Mouse (Mus musculus) midbrain, postnatal 0 days (tissue): ENCODE measurements around the gene Atg2a. TPM values are rescaled to one million over a fixed set of nuclear protein-coding genes. Genes with fewer than 3 reads are reported as not detected.
A peak's percentile ranks its signal among the peaks of the same experiment; 100 is the strongest.

Experiments
- ATAC-seq: fragments of 200-750 bp; cut with Nextera tagmentation; 2 replicates; pipeline ENCODE4 v1.8.0; 2017; ENCODE audit warnings: moderate number of reproducible peaks, mild to moderate bottlenecking, moderate TSS enrichment, moderate library complexity; ENCODE audit not compliant: low FRiP score
- DNase-seq: peaks from one replicate; pipeline ENCODE4 v3.0.0-alpha.2; 2015; ENCODE audit warnings: low spot score
- H3K27ac ChIP-seq: fragments of 300-500 bp; sonication (generic); 2 replicates; pipeline ENCODE4 v1.5.1; 2014; ENCODE audit warnings: low read depth, mild to moderate bottlenecking, low read length, mixed read lengths
- H3K27me3 ChIP-seq: fragments of 300-500 bp; sonication (generic); 2 replicates; pipeline ENCODE4 v1.6.1; 2014; ENCODE audit warnings: low read length, control low read depth, mixed read lengths; ENCODE audit not compliant: insufficient read depth
- H3K36me3 ChIP-seq: fragments of 300-500 bp; sonication (generic); 2 replicates; pipeline ENCODE4 v1.6.1; 2014; ENCODE audit warnings: low read length, control low read depth, mixed read lengths; ENCODE audit not compliant: insufficient read depth
- H3K4me1 ChIP-seq: fragments of 300-500 bp; sonication (generic); 2 replicates; pipeline ENCODE4 v1.6.1; 2014; ENCODE audit warnings: mild to moderate bottlenecking, control low read depth, antibody characterized with exemption, low read length, mixed read lengths; ENCODE audit not compliant: insufficient read depth
- H3K4me2 ChIP-seq: fragments of 300-500 bp; sonication (generic); 2 replicates; pipeline ENCODE4 v1.6.1; 2014; ENCODE audit warnings: low read depth, mild to moderate bottlenecking, low read length, mixed read lengths; ENCODE audit not compliant: poor library complexity, severe bottlenecking
- H3K4me3 ChIP-seq: fragments of 300-500 bp; sonication (generic); 2 replicates; pipeline ENCODE4 v1.5.1; 2014; ENCODE audit warnings: low read depth, mild to moderate bottlenecking, low read length, moderate library complexity
- H3K9ac ChIP-seq: fragments of 300-500 bp; sonication (generic); replicated peaks from 2 replicates; pipeline ENCODE4 v1.6.1; 2014; ENCODE audit warnings: mild to moderate bottlenecking, low read length, moderate library complexity, mixed read lengths; ENCODE audit not compliant: poor library complexity, severe bottlenecking
- H3K9me3 ChIP-seq: fragments of 300-500 bp; sonication (generic); 2 replicates; pipeline ENCODE4 v1.6.1; 2016; ENCODE audit warnings: low read length, control low read depth
- CTCF ChIP-seq: IDR thresholded peaks from 2 replicates; pipeline ENCODE4 v1.5.1; 2016; ENCODE audit warnings: antibody characterized with exemption, mild to moderate bottlenecking
- WGBS: fragments of 180-500 bp; shearing (Covaris S2); extraction: QIAGEN DNeasy Blood & Tissue Kit; methylation state at CpG from one replicate; pipeline ENCODE4 v1.1.7; 2014; 5-methylcytosine and 5-hydroxymethylcytosine counted together
- polyA plus RNA-seq: library from polyadenylated mRNA; unstranded; fragments of >200 nt; fragmentation: Nextera tagmentation; extraction: Ambion mirVana; gene quantifications from 2 replicates; pipeline ENCODE4 v1.2.1, GENCODE M21; 2015
- total RNA-seq: library from RNA; depleted of rRNA; stranded (reverse); fragments of >200 nt; gene quantifications from 2 replicates; pipeline ENCODE4 v1.2.3, GENCODE M21; 2014; rRNA removed

The Atg2a gene
- total RNA-seq = 34.3 and 38.2 TPM in 2 replicates
- polyA plus RNA-seq = 9.6 and 9.7 TPM in 2 replicates

DNA sequence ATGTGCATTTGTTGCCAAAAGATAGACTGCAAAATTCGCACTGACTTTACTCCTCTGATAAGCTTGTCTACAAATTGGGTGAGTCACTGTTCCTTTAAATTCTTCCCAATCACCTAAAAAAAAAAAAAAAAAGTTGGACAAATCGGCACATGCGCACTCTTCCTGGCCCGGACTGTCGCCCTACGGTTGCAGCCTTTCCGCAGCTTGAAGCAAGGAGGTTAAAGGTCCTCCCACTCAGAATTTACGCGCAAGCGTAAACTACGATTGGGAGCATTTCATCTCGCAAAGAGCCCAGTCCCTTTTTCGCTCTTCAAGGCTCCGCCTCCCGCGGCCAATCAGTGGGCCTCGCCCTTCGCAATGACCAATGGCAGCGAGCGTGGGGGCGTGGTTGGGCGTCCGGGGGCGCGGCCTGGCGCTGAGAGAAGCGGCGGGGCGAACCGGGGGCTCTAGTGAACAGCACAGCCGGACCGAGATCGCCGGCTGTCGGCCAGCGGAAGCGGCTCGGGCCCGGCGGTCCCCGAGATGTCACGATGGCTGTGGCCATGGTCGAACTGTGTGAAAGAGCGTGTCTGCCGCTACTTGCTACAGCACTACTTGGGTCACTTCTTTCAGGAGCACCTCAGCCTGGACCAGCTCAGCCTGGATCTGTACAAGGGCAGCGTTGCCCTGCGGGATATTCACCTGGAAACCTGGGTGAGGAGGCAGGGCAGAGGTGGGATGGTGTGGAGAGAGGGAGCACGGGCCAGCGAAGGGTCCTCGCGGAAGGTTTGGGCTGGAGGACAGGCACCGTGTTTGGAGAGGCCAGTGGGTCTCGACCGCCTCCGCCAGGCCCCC is at the start of gene Atg2a:
Gene Atg2a, plus strand, starts transcription at position 395 of the 834 bp plus-strand sequence.
- Histone ChIP-seq H3K9me3 (no peaks in the 10 kb centered on the region), H3K27me3 (no peaks in the 10 kb centered on the region), H3K9ac (peak within 1 kb of the TSS; percentile 84), H3K27ac (peak within 1 kb of the TSS; percentile 62), H3K4me3 (peak within 1 kb of the TSS; percentile 88), H3K4me1 (peaks cover 6% of the 10 kb centered on the region), H3K36me3 (peaks cover 26% of the 10 kb centered on the region), H3K4me2 (peak within 1 kb of the TSS; percentile 91)
- TF ChIP-seq CTCF = peak; percentile 33
- DNase-seq = peak; percentile 100
- under 1% methylated on average over 55 of the region's 55 CpGs for WGBS
- peak; percentile 94 for ATAC-seq

DNA sequence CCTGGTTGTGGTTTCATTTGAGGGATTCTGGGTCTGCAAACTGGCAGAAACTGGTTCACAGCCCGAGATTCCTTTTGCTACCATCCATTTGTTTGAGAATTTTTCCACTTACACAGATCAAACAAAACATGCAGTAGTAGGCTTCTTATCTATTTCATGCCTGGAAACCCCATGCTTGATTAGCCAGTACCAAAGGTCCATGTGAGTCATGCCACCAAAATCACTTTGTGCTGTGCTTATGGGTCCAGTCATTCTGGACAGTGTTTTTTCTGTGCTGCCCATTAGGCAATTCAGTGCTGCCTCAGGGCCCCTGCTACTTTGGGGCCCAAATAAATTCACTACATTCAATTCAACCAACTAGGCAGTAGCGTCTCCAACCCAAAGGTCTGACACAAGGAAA is 37.2 kb upstream of the Atg2a start:
- no peak overlapping the region for H3K4me2 ChIP-seq
- no peak for TF ChIP-seq CTCF
- no peaks in the 10 kb centered on the region for H3K36me3 ChIP-seq
- WGBS = 84% methylated on average over 2 of the region's 2 CpGs
- no peak for ATAC-seq
- no peaks in the 10 kb centered on the region for H3K4me1 ChIP-seq
- no peak for DNase-seq
- H3K9ac ChIP-seq = no peak overlapping the region
- H3K27me3 ChIP-seq = no peaks in the 10 kb centered on the region
- no peaks in the 10 kb centered on the region for H3K9me3 ChIP-seq
- H3K4me3 ChIP-seq = no peak overlapping the region
- no peak overlapping the region for H3K27ac ChIP-seq

DNA sequence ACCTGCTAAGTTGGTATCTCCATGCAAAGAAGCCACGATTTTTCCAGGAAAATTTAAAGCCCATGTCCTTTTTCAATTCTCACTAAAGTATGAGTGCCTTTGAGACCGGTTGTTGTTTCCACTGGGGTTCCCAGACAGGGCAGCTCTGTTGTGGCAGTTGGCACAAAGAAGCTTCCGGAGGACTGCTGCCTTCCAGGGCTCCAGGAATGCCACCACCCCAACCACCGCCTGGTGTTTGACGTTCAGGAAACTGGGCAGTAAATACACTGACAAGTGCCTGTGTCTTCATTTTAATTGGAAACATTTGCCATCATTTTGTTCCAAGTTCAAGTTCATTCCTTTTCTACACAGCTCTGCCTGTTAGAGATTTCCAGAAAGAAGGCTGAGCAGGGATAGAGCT is 34.8 kb upstream of the Atg2a start:
- no peak for TF ChIP-seq CTCF
- ATAC-seq (no peak), DNase-seq (no peak)
- Histone ChIP-seq H3K36me3 (no peaks in the 10 kb centered on the region), H3K4me1 (no peaks in the 10 kb centered on the region), H3K27ac (no peak overlapping the region), H3K4me2 (no peak overlapping the region), H3K9ac (no peak overlapping the region), H3K27me3 (no peaks in the 10 kb centered on the region), H3K4me3 (no peak overlapping the region), H3K9me3 (no peaks in the 10 kb centered on the region)
- 65% methylated on average over 5 of the region's 5 CpGs for WGBS

DNA sequence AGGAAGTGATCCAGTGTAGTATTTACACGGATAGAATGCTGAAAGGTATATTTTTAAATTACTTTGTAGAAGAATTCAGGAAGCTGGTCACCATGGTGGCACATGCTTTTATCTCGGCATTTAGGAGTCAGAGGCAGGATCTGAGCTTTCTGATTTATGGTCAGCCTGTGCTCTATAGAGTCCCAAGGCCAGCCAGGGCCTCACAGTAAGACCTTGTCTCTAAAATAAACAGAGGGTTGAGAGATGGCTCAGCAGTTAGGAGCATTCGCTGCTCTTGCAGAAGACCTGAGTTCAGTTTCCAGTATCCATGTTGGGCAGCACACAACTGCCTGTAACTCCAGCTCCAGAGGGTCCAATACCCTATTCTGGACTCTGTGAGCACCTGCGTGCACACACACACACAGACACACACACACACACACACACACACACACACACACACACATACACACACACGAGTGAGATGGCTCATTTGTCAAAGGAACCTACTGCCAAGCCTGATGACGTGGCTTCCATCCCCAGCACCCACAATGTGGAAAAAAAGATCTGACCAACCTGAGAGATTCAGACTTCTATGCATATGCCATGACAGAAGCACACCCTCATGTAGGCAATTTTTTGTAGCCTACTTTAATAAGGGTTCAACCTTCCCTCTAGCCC is 25.3 kb upstream of the Atg2a start:
- H3K27me3 ChIP-seq = no peaks in the 10 kb centered on the region
- no peak overlapping the region for H3K4me3 ChIP-seq
- H3K27ac ChIP-seq = no peak overlapping the region
- H3K4me1 ChIP-seq = no peaks in the 10 kb centered on the region
- no peak overlapping the region for H3K9ac ChIP-seq
- no peak for TF ChIP-seq CTCF
- H3K36me3 ChIP-seq = no peaks in the 10 kb centered on the region
- DNase-seq (no peak), ATAC-seq (no peak)
- H3K9me3 ChIP-seq = no peaks in the 10 kb centered on the region
- 77% methylated on average over 6 of the region's 6 CpGs for WGBS
- no peak overlapping the region for H3K4me2 ChIP-seq

DNA sequence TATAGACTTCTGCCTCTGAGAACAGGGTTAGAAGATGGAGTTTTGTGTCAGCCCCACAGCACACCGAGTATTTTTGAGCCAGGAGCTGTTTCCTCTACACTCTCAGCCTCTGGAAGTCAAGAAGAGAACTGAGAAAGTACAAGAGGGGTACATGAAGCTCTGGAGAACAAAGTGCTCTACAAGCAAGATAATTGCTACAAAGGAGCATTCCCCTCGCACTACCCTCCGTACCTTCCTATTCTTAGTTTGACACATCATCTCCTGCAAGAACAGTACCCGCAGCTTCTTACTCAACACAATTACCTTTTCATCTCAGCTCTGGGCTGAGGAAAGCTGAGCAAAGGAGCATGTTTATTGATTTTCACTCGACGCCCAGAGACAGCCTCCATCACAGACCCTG is 22.9 kb upstream of the Atg2a start:
- no peaks in the 10 kb centered on the region for H3K27me3 ChIP-seq
- H3K4me2 ChIP-seq = no peak overlapping the region
- no peaks in the 10 kb centered on the region for H3K9me3 ChIP-seq
- no peaks in the 10 kb centered on the region for H3K4me1 ChIP-seq
- H3K27ac ChIP-seq = no peak overlapping the region
- H3K9ac ChIP-seq = no peak overlapping the region
- H3K36me3 ChIP-seq = no peaks in the 10 kb centered on the region
- WGBS = 74% methylated on average over 6 of the region's 6 CpGs
- no peak overlapping the region for H3K4me3 ChIP-seq
- ATAC-seq (no peak), DNase-seq (no peak)
- no peak for TF ChIP-seq CTCF

DNA sequence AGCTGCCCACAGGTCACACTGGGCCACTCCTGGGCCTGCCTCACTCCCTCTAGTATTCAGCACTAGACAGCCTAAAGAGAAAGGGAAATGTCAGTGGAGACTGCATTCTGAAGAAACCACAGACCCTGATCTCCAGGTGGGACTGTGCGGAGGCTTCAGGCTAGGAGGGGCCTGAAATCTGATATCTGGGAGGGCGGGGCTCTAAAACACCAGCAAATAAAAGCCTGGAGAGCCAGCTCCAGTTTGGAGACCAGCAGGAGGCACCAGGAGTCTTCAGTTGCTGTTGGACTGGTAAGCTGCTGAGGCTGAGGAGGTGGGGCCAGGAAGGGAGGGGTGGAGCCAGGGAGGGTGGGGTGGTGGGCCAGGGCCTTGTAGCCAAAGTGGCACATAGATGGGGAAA is 15.3 kb upstream of the Atg2a start, which contains the start of gene Gpha2:
Gene Gpha2, plus strand, starts transcription at position 246 of the 400 bp plus-strand sequence.
- WGBS = 32% methylated on average over 2 of the region's 2 CpGs
- Histone ChIP-seq H3K9ac (no peak within 1 kb of the TSS), H3K27me3 (no peaks in the 10 kb centered on the region), H3K4me1 (no peaks in the 10 kb centered on the region), H3K4me2 (no peak within 1 kb of the TSS), H3K36me3 (peaks cover 48% of the 10 kb centered on the region), H3K4me3 (no peak within 1 kb of the TSS), H3K27ac (no peak within 1 kb of the TSS), H3K9me3 (no peaks in the 10 kb centered on the region)
- DNase-seq (no peak), ATAC-seq (no peak)
- TF ChIP-seq CTCF = no peak
